Mouse (Mus musculus) macrophage (primary cell): Measurements from ENCODE around the gene Zfp597. TPM values are rescaled to one million over a fixed set of nuclear protein-coding genes. Genes with fewer than 3 reads are reported as not detected.

ENCODE experiments used
- H3K27ac ChIP-seq: fragments of 350-480 bp; formaldehyde crosslinking; 2 replicates; pipeline ENCODE4 v1.9.0; 2021
- H3K36me3 ChIP-seq: fragments of 350-480 bp; formaldehyde crosslinking; 2 replicates; pipeline ENCODE4 v1.9.0; 2021; ENCODE audit errors: inconsistent target
- H3K4me3 ChIP-seq: fragments of 350-480 bp; formaldehyde crosslinking; 2 replicates; pipeline ENCODE4 v1.9.0; 2021; ENCODE audit errors: inconsistent target
- H3K79me2 ChIP-seq: fragments of 350-480 bp; formaldehyde crosslinking; 2 replicates; pipeline ENCODE4 v1.9.0; 2021; ENCODE audit errors: inconsistent target
- WGBS: methylation state at CpG from one replicate; pipeline ENCODE4 v1.1.7; 2026; ENCODE audit warnings: inconsistent platforms; ENCODE audit not compliant: missing documents; 5-methylcytosine and 5-hydroxymethylcytosine counted together
- polyA plus RNA-seq: library from polyadenylated mRNA; stranded (reverse); fragments of 250-400 nt; gene quantifications from 3 replicates; pipeline ENCODE4 v1.2.4, GENCODE M21; 2018; ENCODE audit warnings: inconsistent platforms
- total RNA-seq, 78 experiments: library from RNA; depleted of rRNA; stranded (reverse); fragments of 250-400 nt; gene quantifications; 1 replicate in 9 of 78; 2 replicates in 24 of 78; 3 replicates in 43 of 78; 4 replicates in 2 of 78; pipeline ENCODE4 v1.2.4; 2018; ENCODE audit warnings: inconsistent platforms in 56 of 78

Zfp597 gene
- total RNA-seq (2018; cell fraction: chromatin; rRNA removed), result 10 to 100 TPM in 15 of 26 experiments, 1 to 10 TPM in 11; 6.1 to 25.0 (median 10.5) TPM
- 10 to 100 TPM in 11 of 26 experiments, 1 to 10 TPM in 15; 4.8 to 12.7 (median 9.6) TPM for total RNA-seq (2018; cell fraction: cytosol; rRNA removed)
- total RNA-seq (2018; cell fraction: nucleus; rRNA removed), result 10 to 100 TPM in 22 of 26 experiments, 1 to 10 TPM in 4; 7.4 to 32.0 (median 14.0) TPM
- 4.2 to 8.0 TPM (median 6.2 TPM) in 3 replicates for polyA plus RNA-seq

DNA sequence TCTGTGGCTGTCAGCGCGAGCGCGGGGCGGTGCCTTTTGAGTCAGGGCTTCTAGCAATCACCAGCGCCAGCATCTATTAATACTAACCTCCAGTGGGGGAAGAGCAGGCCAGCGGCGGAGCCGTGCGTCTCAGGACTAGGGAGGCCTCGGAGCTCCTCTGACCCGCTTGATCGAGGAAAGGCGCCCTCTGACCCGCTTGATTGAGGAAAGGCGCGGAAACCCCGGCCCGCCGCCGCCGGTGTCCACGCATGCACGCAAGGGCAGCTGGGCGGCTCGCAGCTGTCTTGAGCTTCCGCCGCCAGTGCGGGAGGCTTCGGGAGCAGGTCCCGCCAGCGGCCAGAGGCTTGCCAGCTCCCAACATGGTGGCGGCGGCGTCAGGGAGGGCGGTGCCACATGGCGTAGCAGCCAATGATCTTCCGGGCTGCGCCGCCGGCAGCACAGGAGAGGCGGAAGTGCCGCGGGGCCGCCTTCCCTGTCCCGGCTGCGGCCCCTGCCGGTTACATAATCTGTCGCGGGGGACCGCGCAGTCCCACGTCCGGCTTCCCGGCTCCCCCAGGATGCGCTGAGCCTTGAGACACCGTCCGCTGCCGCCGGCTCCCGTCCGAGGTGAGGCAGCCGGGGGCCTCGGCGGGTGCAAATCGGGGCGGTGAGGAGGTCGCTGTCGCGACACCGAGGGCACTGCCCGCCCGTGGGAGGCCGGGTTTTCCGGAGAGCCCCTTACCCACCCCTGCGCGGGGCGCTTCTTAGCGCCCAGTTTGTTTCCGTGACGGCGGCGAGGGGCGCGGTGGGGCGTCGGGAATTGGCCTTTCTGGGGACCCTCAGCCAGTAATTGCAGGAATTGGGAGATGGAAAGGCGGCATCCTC, at the start of gene Zfp597, which contains the start of gene Gm20695:
Gene Zfp597 (minus strand): TSS at position 361 of the 864 bp plus-strand sequence.
Gene Gm20695 (plus strand): TSS at position 448 of the 864 bp plus-strand sequence.
- WGBS, result under 1% methylated on average over 83 of the region's 88 CpGs

DNA sequence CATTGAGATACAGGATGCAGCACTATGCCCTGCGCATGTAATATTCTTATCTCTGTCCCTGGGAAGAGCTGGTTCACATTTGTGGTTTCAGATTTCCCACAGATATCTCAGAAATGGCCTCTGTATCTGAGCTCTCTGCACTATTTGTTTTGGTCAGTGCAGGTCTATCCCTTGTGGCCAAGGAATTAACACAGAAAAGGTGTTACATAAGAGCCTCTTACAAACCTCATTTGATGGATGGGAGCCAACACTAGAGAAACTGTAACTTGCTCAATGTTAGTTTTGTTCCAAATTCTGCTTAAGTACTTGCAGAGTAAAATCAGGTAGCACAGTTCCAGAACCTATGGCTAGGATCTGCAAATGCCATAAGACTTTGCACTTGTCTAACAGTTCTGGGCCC, 49.7 kb upstream of the Zfp597 start:
- no peaks in the 10 kb centered on the region for H3K79me2 ChIP-seq
- peaks cover 9% of the 10 kb centered on the region for H3K36me3 ChIP-seq
- no peak overlapping the region for H3K27ac ChIP-seq
- no peak overlapping the region for H3K4me3 ChIP-seq
- WGBS, result 100% methylated on average over 1 of the region's 1 CpGs

More for the DNA sequence above, at the start of gene Zfp597, which contains the start of gene Gm20695:
- H3K4me3 ChIP-seq, result peak within 1 kb of the TSS; percentile 80
- H3K36me3 ChIP-seq, result no peaks in the 10 kb centered on the region
- peak within 1 kb of the TSS; percentile 73 for H3K27ac ChIP-seq
- H3K79me2 ChIP-seq, result peaks cover 91% of the 10 kb centered on the region

DNA sequence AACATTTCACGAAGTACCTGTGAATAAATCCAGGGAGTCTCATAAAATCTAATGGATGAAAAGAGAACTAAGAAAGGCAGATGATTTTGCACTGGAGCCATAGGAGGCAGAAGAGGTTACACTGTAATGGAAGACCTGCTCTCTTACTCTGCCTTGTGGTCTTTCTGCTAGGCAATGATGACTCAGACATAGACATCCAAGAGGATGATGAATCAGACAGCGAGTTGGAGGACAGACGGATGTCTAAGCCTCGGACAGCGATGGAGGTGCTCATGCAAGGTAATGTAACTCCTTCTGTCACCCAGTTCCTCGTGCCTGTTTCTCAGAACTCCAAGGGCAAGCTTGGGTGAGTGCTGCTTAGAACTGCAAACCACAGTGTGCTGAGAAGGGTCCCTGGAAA, 49.2 kb upstream of the Zfp597 start:
- no peaks in the 10 kb centered on the region for H3K79me2 ChIP-seq
- 66% methylated on average over 6 of the region's 6 CpGs for WGBS
- H3K27ac ChIP-seq, result no peak overlapping the region
- no peak overlapping the region for H3K4me3 ChIP-seq
- peaks cover 9% of the 10 kb centered on the region for H3K36me3 ChIP-seq

DNA sequence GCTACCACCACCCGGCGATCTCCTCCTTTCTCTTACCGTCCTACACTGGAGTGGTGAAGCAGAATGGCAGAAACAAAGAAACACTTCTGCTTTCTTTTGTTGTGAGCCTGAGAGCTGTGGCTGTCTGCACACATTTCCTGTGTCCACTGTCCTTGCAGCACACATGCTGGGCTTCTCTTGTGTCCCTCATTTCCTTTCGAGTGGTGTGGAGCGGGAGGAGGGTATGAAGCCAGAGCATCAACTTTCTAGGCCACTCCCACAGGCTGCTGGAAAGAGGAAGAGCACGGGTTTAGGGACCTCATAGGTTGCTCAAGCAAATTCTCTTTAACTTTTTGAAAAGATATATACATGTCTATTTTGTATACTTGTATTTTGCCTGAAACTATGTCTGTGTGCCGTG, 44.8 kb upstream of the Zfp597 start:
- WGBS, result 37% methylated on average over 7 of the region's 7 CpGs
- H3K79me2 ChIP-seq, result no peaks in the 10 kb centered on the region
- peaks cover 12% of the 10 kb centered on the region for H3K36me3 ChIP-seq
- H3K27ac ChIP-seq, result peak overlapping the region; percentile 57
- no peak overlapping the region for H3K4me3 ChIP-seq

DNA sequence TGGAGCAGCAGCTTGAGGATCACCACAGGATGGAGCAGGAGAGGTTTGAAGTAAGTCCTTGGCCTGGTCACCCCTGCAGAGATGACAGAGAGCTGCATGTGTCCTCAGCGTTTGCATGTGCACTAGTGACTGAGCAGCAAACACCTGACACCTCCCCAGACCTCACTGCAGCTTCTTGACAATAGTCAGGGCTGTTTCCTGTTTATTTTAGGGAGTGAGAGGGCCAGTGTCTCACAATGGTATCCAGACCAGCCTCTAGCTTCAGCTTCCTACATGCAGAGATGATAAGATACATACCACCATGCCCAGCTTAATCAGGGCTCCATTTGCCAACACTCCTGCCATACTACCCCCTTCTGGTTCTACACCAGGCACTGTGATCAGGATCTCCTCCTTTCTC, 44.2 kb upstream of the Zfp597 start:
- peaks cover 18% of the 10 kb centered on the region for H3K36me3 ChIP-seq

DNA sequence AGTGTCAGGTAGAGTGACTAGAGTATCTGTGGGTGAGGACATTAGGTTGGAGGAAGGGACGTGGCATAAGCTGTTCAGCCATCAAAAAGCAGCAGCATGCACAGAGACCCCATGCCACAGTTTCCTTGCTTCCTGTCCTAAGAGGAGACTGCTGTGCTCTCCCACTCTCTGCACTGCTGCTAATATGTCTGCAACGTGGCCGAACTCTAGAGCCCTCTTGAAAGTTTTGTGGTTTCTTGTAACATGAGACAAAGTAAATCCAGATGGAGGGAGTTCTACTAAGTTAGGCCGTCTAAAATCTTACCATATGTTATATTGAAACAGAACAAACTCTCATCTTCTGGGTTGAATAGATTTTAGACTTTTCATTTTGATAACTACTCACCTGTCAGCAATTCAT, 39.6 kb upstream of the Zfp597 start:
- Histone ChIP-seq H3K4me3 (no peak overlapping the region), H3K36me3 (peaks cover 18% of the 10 kb centered on the region), H3K27ac (no peak overlapping the region), H3K79me2 (no peaks in the 10 kb centered on the region)
- 92% methylated on average over 4 of the region's 4 CpGs for WGBS

More for the DNA sequence above, 44.2 kb upstream of the Zfp597 start:
- peak overlapping the region; percentile 57 for H3K27ac ChIP-seq
- no peaks in the 10 kb centered on the region for H3K79me2 ChIP-seq
- H3K4me3 ChIP-seq, result no peak overlapping the region
- 69% methylated on average over 1 of the region's 1 CpGs for WGBS

DNA sequence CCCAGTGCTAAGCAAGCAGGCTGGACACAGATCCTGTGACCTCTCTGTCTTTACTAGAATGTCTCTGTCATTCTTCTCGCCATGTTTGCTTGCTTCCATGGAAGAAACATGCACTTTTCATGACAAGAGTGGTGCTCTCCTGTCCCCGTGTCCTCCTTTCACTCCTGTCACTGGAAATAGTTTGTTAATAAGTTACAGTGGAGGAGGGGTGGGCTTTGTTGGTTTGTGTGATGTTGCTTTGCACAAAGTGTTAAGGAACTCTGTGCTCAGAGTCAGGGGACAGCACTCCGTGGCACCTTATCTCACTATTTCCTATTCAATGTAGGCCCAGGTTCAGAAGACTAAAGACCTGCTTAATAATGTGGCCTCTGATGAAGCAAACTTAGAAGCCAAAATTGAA, 39.2 kb upstream of the Zfp597 start:
- Histone ChIP-seq H3K4me3 (no peak overlapping the region), H3K36me3 (peaks cover 18% of the 10 kb centered on the region), H3K27ac (no peak overlapping the region), H3K79me2 (no peaks in the 10 kb centered on the region)
- WGBS, result 96% methylated on average over 3 of the region's 3 CpGs

DNA sequence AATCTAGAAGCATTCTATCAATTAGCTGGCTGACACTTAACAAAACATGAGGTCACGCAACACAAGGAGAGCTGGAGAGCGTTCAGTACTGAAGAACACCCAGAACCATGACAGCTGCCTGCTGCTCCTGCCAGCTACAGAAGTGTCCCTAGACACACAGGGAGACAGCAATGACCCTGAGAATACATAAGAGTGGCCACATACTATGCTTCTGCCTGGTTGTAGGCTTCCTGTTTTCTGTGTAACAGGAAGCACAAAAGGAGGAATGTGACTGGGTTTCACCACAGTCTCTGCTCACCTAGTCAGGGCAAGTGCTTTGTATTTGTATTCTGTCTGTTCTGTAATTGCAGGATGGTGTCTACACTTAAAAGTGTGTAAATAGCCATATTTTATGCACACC, 36.4 kb upstream of the Zfp597 start:
- WGBS, result 94% methylated on average over 2 of the region's 2 CpGs
- Histone ChIP-seq H3K4me3 (no peak overlapping the region), H3K36me3 (peaks cover 18% of the 10 kb centered on the region), H3K79me2 (no peaks in the 10 kb centered on the region), H3K27ac (no peak overlapping the region)

DNA sequence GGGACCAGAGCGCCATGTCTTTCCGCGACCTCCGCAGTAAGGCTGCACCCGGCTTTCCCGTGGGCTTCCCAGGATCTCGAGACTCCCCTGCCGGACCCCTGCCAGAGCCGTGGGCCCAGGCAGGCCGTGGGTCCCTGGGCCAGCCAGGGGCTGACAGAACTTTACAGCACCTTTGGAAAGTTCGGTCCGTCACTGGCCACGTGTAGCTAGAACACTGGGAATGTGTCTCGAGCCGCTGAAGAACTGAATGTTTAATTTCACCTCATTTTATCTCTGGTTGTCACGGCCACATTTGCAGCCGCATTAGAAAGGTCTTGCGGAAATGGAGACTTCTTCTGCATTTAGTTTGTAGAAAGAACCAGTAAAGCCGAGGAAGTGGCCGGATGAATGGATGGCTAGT, 24.8 kb upstream of the Zfp597 start:
- H3K79me2 ChIP-seq, result no peaks in the 10 kb centered on the region
- 0 out of 2 replicates have a peak overlapping the region, but pooled peaks have one; percentile 64 for H3K27ac ChIP-seq
- under 1% methylated on average over 20 of the region's 20 CpGs for WGBS
- H3K4me3 ChIP-seq, result peak overlapping the region; percentile 69
- peaks cover 8% of the 10 kb centered on the region; the same call in 1 of the 2 replicates for H3K36me3 ChIP-seq

DNA sequence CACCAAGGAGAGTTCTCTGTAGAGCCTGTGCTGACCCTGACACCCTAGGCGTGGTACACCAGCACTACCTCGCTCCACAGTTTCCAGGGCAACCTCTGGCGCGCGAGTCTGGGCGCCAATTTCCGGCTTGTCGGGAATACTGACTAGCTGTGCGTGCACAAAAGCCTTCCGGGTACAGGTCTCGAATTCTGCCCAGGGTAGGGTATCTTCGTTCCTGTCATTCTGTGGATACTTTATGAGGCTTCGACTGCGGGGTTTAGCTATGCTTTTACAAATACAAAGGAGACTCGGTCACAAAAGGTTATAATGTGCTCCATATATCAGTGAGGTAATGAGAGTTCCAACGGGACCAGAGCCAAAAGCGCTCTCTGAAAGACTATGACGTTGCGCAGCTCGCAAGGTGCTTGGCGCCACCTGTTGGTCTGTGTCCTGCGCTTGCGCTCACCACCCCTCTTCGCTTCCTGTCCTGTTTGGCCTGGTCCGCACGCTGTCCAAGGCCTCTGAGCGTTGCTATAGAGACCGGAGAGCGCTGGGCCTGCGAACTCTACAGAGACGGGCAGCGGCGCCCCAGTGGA, 24.3 kb upstream of the Zfp597 start, which contains the start of the genes 1700037C18Rik and Cluap1:
Gene 1700037C18Rik (minus strand): TSS at position 153 of the 575 bp plus-strand sequence.
Gene Cluap1 (plus strand): TSS at position 265 of the 575 bp plus-strand sequence.
- peak within 1 kb of the TSS; percentile 64 for H3K27ac ChIP-seq
- peaks cover 9% of the 10 kb centered on the region for H3K36me3 ChIP-seq
- H3K79me2 ChIP-seq, result no peaks in the 10 kb centered on the region
- WGBS, result under 1% methylated on average over 33 of the region's 33 CpGs
- peak within 1 kb of the TSS; percentile 69 for H3K4me3 ChIP-seq

DNA sequence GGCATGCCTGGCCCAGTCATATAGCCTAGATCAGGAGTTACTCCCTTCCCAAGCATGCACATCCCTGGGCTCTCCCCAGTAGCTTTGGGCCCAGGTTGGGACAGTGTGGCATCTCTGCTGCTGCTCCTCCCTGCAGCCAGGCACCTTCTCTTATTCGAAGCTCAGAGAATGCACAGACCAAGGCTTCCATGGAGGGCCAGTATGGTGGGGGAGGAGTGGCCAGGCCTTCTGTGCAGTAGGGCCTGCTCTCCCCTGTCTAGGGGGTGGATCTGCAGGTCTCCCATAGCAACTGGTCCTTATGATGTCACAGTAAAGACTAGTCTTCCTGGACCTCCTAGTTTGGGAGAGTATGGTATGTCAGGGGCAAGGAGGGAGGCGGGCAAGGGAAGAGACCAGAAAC, 23.1 kb upstream of the Zfp597 start:
- WGBS, result 80% methylated on average over 2 of the region's 2 CpGs

DNA sequence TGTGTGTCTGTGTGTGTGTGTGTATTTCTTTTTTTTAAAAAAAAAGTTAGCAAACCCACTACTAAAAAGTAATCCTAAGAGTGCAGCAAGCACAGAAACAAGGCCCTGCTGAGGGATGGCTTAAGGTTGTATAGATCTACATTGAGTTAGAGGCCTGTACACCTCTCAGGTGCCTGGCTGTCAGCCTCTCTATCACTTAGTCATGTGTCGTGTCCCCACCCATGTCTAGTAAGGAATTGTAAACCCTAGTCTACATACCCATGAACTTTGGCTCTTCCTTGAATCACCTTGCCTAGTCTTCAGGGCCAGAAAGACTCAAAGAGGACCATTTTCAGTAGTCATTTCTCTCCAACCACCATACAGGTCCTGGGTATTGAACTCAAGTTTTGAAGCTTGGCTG, 12.2 kb upstream of the Zfp597 start:
- H3K27ac ChIP-seq, result no peak overlapping the region; the same call in 1 of the 2 replicates
- no peak overlapping the region for H3K4me3 ChIP-seq
- H3K79me2 ChIP-seq, result peaks cover 51% of the 10 kb centered on the region
- WGBS, result 78% methylated on average over 1 of the region's 1 CpGs
- peaks cover 43% of the 10 kb centered on the region for H3K36me3 ChIP-seq

More for the DNA sequence above, 23.1 kb upstream of the Zfp597 start:
- peaks cover 19% of the 10 kb centered on the region for H3K36me3 ChIP-seq
- no peak overlapping the region for H3K27ac ChIP-seq
- H3K79me2 ChIP-seq, result no peaks in the 10 kb centered on the region
- H3K4me3 ChIP-seq, result no peak overlapping the region

DNA sequence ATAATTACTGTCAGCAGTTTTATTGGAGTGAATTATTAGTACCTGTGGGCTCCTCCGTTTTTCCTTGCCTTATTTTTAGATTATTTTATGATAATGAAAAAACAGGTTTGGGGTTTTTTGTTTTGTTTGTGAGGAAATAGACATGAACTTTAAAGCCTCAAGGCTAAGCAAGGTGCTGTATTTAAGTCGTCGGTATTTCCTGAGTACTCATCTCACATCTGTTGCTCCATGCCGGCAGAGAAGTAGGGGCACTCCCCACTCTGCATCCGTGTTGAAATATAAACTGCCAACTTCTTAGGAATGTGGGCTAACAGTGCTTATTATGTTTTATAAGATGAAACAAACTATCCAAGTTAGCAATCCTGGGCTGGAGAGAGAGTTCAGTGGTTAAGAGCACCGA, 11.7 kb upstream of the Zfp597 start:
- peak overlapping the region; percentile 99 for H3K27ac ChIP-seq
- peaks cover 56% of the 10 kb centered on the region for H3K79me2 ChIP-seq
- WGBS, result 41% methylated on average over 6 of the region's 6 CpGs
- peaks cover 38% of the 10 kb centered on the region for H3K36me3 ChIP-seq
- peak overlapping the region; percentile 33; the same call in 1 of the 2 replicates for H3K4me3 ChIP-seq

DNA sequence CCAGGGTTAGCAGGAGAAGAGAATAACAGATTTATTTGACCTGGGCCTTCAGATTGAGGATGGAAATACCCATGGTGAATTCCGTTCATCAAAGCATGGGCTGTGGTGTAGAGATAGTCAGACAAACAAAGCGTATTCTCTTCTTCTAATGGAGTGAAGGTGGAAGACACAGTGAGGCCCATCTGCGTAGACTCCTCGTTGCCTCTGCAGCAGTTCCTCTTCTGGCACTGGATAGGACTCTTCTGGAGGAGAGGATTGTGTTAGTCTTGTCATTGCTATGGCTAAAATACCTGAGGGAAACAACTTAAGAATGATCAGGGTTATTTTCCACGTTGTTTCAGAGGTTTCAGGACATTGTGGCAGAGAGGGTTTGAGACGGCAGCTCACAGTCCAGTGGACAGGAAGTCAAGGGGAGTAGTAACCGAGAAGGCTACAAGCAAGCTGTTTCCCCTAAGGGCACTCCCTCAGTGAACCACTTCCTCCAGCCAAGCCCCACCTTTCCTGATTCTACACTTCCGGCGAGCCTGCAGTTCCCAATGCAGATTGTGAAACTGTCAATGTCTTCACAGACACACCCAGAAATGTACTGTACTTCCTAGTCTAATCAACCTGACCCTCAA, 10.9 kb upstream of the Zfp597 start:
- 6% methylated on average over 9 of the region's 9 CpGs for WGBS
- Histone ChIP-seq H3K79me2 (peaks cover 64% of the 10 kb centered on the region), H3K4me3 (peak overlapping the region; percentile 33), H3K36me3 (peaks cover 31% of the 10 kb centered on the region), H3K27ac (peak overlapping the region; percentile 99)
